Mouse (Mus musculus) adrenal gland, adult 2 months (tissue): ENCODE data around the gene C3. TPM values are rescaled to one million over a fixed set of nuclear protein-coding genes. Genes with fewer than 3 reads are reported as not detected.

ENCODE experiments used
- DNase-seq: peaks from one replicate; pipeline ENCODE4 v3.0.0; 2021
- polyA plus RNA-seq: library from polyadenylated mRNA; depleted of rRNA; stranded (reverse); fragments of >200 nt; gene quantifications from 2 replicates; pipeline ENCODE4 v1.2.3, GENCODE M21; 2012
- total RNA-seq, 2 experiments: library from RNA; stranded (reverse); gene quantifications; 2 replicates each; pipeline ENCODE4 v1.2.3; 2021

C3 gene
- total and polyA plus RNA-seq, 3 experiments = 382 to 3,178 (median 767) TPM

- no peak for DNase-seq
These were observed 4.6 kb downstream of the C3 start for GRCm38 (mm10) chr17:57223313-57223712.

- no peak for DNase-seq
These were observed 6.0 kb downstream of the C3 start for GRCm38 (mm10) chr17:57221911-57222310.

GRCm38 (mm10) chr17:57219884-57220207, 8.1 kb downstream of the C3 start:
- no peak for DNase-seq

- DNase-seq = peak; percentile 76
These were observed 8.6 kb downstream of the C3 start for GRCm38 (mm10) chr17:57219167-57219883.

GRCm38 (mm10) chr17:57218335-57218900, 9.5 kb downstream of the C3 start:
- peak; percentile 53 for DNase-seq

GRCm38 (mm10) chr17:57214676-57215387, 13.1 kb downstream of the C3 start:
- no peak for DNase-seq

GRCm38 (mm10) chr17:57211501-57211900, 16.4 kb downstream of the C3 start:
- DNase-seq = no peak

- DNase-seq = no peak
These were observed 18.6 kb downstream of the C3 start for GRCm38 (mm10) chr17:57209330-57209729.

- no peak for DNase-seq
These were observed 20.0 kb downstream of the C3 start for GRCm38 (mm10) chr17:57207938-57208337.

- no peak for DNase-seq
These were observed 25.9 kb downstream of the C3 start for GRCm38 (mm10) chr17:57201841-57202724.

- no peak for DNase-seq
These were observed 29.7 kb downstream of the C3 start for GRCm38 (mm10) chr17:57198252-57198651.

- no peak for DNase-seq
These were observed 32.5 kb downstream of the C3 start for GRCm38 (mm10) chr17:57195326-57196010.

- no peak for DNase-seq
These were observed 33.2 kb downstream of the C3 start for GRCm38 (mm10) chr17:57194771-57195170.

- peak; percentile 21 for DNase-seq
These were observed 33.9 kb downstream of the C3 start, which contains the start of gene Tnfsf14 for GRCm38 (mm10) chr17:57194041-57194507. Gene Tnfsf14 (minus strand): TSS chr17:57194177.

GRCm38 (mm10) chr17:57188510-57189192, 39.3 kb downstream of the C3 start:
- no peak for DNase-seq

- DNase-seq = no peak
These were observed 42.3 kb downstream of the C3 start for GRCm38 (mm10) chr17:57185641-57186040.

- DNase-seq = no peak
These were observed 45.1 kb downstream of the C3 start for GRCm38 (mm10) chr17:57182871-57183270.

GRCm38 (mm10) chr17:57180363-57180762, 47.6 kb downstream of the C3 start:
- DNase-seq = peak; percentile 37

- no peak for DNase-seq
These were observed 54.6 kb downstream of the C3 start for GRCm38 (mm10) chr17:57173351-57173750.

- no peak for DNase-seq
These were observed 55.6 kb downstream of the C3 start for GRCm38 (mm10) chr17:57172378-57172777.
